13 mouse cellular contexts compared by ENCODE assay signal in the genomic region with DNA sequence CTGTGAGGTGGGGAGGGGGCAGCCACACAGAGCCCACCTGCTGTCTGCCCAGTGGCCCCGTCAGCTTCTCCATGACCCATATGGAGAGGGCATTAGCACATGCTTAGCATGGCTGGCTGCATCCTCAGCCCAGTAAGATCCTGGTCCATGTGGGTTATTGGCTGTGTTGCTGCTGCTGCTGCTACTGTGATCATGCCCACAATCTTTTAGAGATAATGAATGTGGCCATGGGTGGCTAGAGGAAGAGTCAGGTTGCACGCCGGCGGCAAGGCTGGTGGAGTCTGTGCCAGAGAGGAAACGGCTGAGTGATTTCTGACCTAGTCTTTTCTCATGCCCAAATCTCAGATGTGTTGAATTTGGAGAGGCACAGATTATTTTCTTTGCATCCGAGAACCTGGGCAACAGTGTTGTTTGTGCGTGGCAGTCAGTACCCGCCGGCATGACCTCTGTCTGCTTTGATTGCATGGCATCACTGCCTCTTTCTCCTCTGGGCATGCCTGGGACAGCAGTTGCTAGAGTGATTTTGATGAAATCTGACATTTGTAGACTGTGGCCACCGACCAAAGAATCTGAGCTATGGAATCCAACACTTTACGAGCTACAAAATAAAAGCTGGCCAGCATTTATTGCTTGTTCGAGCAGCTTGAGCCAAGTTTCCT. TPM values are rescaled to one million over a fixed set of nuclear protein-coding genes. Genes with fewer than 3 reads are reported as not detected.
DNase-seq lines count a peak whose midpoint lies in the region; ATAC-seq and TF ChIP-seq lines count a peak whose summit lies in the region.
"Had no signal": no experiment of that assay in that cellular context is flagged by ENCODE, and none has a peak within 500 bp of the region (broad histone marks: within the 10 kb centered on the region; RNA-seq: fewer than 3 reads in every experiment).

No protein-coding gene starts in this region.

- no peak for TF ChIP-seq CTCF in heart, adult 2 months (IDR thresholded peaks at IDR 0.05)

- 52% methylated on average over 12 of the region's 12 CpGs for WGBS in heart, adult 2 months

- no peaks in the 10 kb centered on the region for H3K36me3 ChIP-seq in heart, adult 2 months (ENCODE audit: control insufficient read depth, insufficient read depth, low read length)

- no peaks in the 10 kb centered on the region for H3K27me3 ChIP-seq in heart, adult 2 months (ENCODE audit: control insufficient read depth, insufficient read depth, low read length)

- no peak overlapping the region for H3K9ac ChIP-seq in heart, adult 2 months (ENCODE audit: low read depth, low read length)

- TF ChIP-seq POLR2A in heart, adult 2 months (IDR thresholded peaks at IDR 0.05; ENCODE audit: insufficient read depth, low read depth, low read length), result no peak

- H3K4me1 ChIP-seq in heart, adult 2 months (ENCODE audit: control insufficient read depth, insufficient read depth, low read length), result no peaks in the 10 kb centered on the region
- H3K4me1 ChIP-seq: megakaryocyte, embryonic 14.5 days had no signal

- ATAC-seq in inflammation-experienced regulatory T-cells, adult 6 months, result no peak
- no peak for ATAC-seq in erythroid progenitor cell, adult 5-6 weeks (replicated peaks; ENCODE audit: low FRiP score, poor library complexity, severe bottlenecking)

- H3K27ac ChIP-seq in heart, adult 2 months, result no peak overlapping the region

- no peaks in the 10 kb centered on the region for H3K79me2 ChIP-seq in heart, adult 2 months (replicated peaks; ENCODE audit: control insufficient read depth, insufficient read depth, low read length)

- no peak for TF ChIP-seq EP300 in heart, adult 2 months (IDR thresholded peaks at IDR 0.05; ENCODE audit: insufficient read depth, low read depth, low read length)

- DNase-seq in heart, adult 11 months, result peak; percentile 85
- no peak for DNase-seq in heart, adult 2 months
- DNase-seq in urinary bladder, adult 2 months (ENCODE audit: low spot score), result peak; percentile 25
- DNase-seq in urinary bladder, postnatal 10 days (ENCODE audit: low spot score), result no peak
- DNase-seq in kidney, postnatal 10 days, result peak; percentile 22
- DNase-seq in left cerebral cortex, adult 8-10 months (ENCODE audit: low spot score in 2 of 2), result no peak
- DNase-seq: B cell, adult 2 months; heart, adult 18-20 months had no signal

- no peak overlapping the region for H3K4me3 ChIP-seq in heart, adult 2 months
- H3K4me3 ChIP-seq: megakaryocyte, embryonic 14.5 days had no signal

- intact Hi-C loops in heart, adult 2 months (cut with DNase I), result no loop called here

RNA-seq across cellular contexts. Expression of gene Npvf, which starts 8.8 kb away (rescaled TPM):
- total RNA-seq in heart, adult 2 months (2021), result not detected
- not detected in 2 replicates for polyA plus RNA-seq in heart, adult 2 months (2012; rRNA removed)
- not detected in 2 replicates for polyA plus RNA-seq in urinary bladder, adult 2 months (2012; rRNA removed)
- not detected for polyA plus RNA-seq in inflammation-experienced regulatory T-cells, adult 6 months (2017; shearing (Covaris generic))
- not detected for total RNA-seq in left cerebral cortex, adult 8-10 months (2022)
- not detected in 2 replicates for total RNA-seq in erythroid progenitor cell, adult 5-6 weeks (2015; ENCODE audit: low replicate concordance)
- total RNA-seq in erythroid progenitor cell, adult 5-6 weeks (2017; ENCODE audit: low replicate concordance), result not detected in 2 replicates
- total RNA-seq: heart, adult 18-20 months; left cerebral cortex, postnatal 14 days had no signal
- polyA plus RNA-seq: stomach, embryonic 14.5 days had no signal

Comparison
In these comparisons a context has a peak if more than half of its experiments do, and no peak if none do; other contexts are left out.
1. DNase-seq: peak in heart, adult 11 months (single experiment), urinary bladder, adult 2 months (single experiment) and kidney, postnatal 10 days (single experiment); none in heart, adult 2 months (0 of 2), urinary bladder, postnatal 10 days (single experiment) and left cerebral cortex, adult 8-10 months (0 of 2).